Mouse (Mus musculus) hindbrain, embryonic 14.5 days (tissue): ENCODE data around the gene Dand5. TPM values are rescaled to one million over a fixed set of nuclear protein-coding genes. Genes with fewer than 3 reads are reported as not detected.

Experiments
- ATAC-seq: fragments of 200-750 bp; cut with Nextera tagmentation; 2 replicates; pipeline ENCODE4 v1.8.0; 2017; ENCODE audit warnings: moderate number of reproducible peaks, mild to moderate bottlenecking, moderate TSS enrichment, moderate library complexity; ENCODE audit not compliant: low FRiP score
- DNase-seq: peaks from one replicate; pipeline ENCODE4 v3.0.0-alpha.2; 2015; ENCODE audit warnings: low spot score
- H3K27ac ChIP-seq: fragments of 300-500 bp; sonication (generic); 2 replicates; pipeline ENCODE4 v1.5.1; 2014; ENCODE audit warnings: mild to moderate bottlenecking, moderate library complexity
- H3K27me3 ChIP-seq: fragments of 300-500 bp; sonication (generic); 2 replicates; pipeline ENCODE4 v1.6.1; 2014; ENCODE audit warnings: mild to moderate bottlenecking, low read length, mixed read lengths; ENCODE audit not compliant: control insufficient read depth, insufficient read depth
- H3K36me3 ChIP-seq: fragments of 300-500 bp; sonication (generic); replicated peaks from 2 replicates; pipeline ENCODE4 v1.6.1; 2014; ENCODE audit not compliant: control insufficient read depth, insufficient read depth
- H3K4me1 ChIP-seq: fragments of 300-500 bp; sonication (generic); replicated peaks from 2 replicates; pipeline ENCODE4 v1.6.1; 2014; ENCODE audit warnings: antibody characterized with exemption, low read length, mixed read lengths; ENCODE audit not compliant: control insufficient read depth, insufficient read depth
- H3K4me2 ChIP-seq: fragments of 300-500 bp; sonication (generic); replicated peaks from 2 replicates; pipeline ENCODE4 v1.6.1; 2014; ENCODE audit warnings: mild to moderate bottlenecking, moderate library complexity
- H3K4me3 ChIP-seq: fragments of 300-500 bp; sonication (generic); replicated peaks from 2 replicates; pipeline ENCODE4 v1.5.1; 2014; ENCODE audit warnings: mild to moderate bottlenecking, low read length
- H3K9ac ChIP-seq: fragments of 300-500 bp; sonication (generic); 2 replicates; pipeline ENCODE4 v1.6.1; 2014
- H3K9me3 ChIP-seq: fragments of 300-500 bp; sonication (generic); 2 replicates; pipeline ENCODE4 v1.6.1; 2016; ENCODE audit warnings: low read length; ENCODE audit not compliant: control insufficient read depth
- WGBS: fragments of 180-500 bp; shearing (Covaris S2); extraction: QIAGEN DNeasy Blood & Tissue Kit; methylation state at CpG from one replicate; pipeline ENCODE4 v1.1.7; 2014; 5-methylcytosine and 5-hydroxymethylcytosine counted together
- polyA plus RNA-seq: library from polyadenylated mRNA; unstranded; fragments of >200 nt; fragmentation: Nextera tagmentation; extraction: Ambion mirVana; gene quantifications from 2 replicates; pipeline ENCODE4 v1.2.1, GENCODE M21; 2014

Gene Dand5
- 13.5 and 14.6 TPM in 2 replicates for polyA plus RNA-seq

- ATAC-seq: no peak
- Histone ChIP-seq H3K27ac (no peak within 1 kb of the TSS), H3K4me2 (peak within 1 kb of the TSS; percentile 46), H3K36me3 (no peaks in the 10 kb centered on the region), H3K27me3 (0 out of 2 replicates have a peak, but pooled peaks cover 4% of the 10 kb centered on the region), H3K9me3 (no peaks in the 10 kb centered on the region), H3K9ac (peak within 1 kb of the TSS; percentile 32; the same call in 1 of the 2 replicates), H3K4me3 (peak within 1 kb of the TSS; percentile 17), H3K4me1 (0 out of 2 replicates have a peak, but pooled peaks cover 3% of the 10 kb centered on the region)
- no peak for DNase-seq
- WGBS: 21% methylated on average over 3 of the region's 3 CpGs
These were observed at the start of gene Dand5 for GRCm38 (mm10) chr8:84822723-84823122. Dand5 (minus strand) TSS chr8:84822823.

- WGBS: 16% methylated on average over 46 of the region's 46 CpGs
- Histone ChIP-seq H3K27ac (no peak within 1 kb of the TSS), H3K9me3 (no peaks in the 10 kb centered on the region), H3K36me3 (peaks cover 43% of the 10 kb centered on the region), H3K27me3 (peaks cover 6% of the 10 kb centered on the region; the same call in 1 of the 2 replicates), H3K4me3 (peak within 1 kb of the TSS; percentile 41), H3K4me1 (peaks cover 4% of the 10 kb centered on the region; the same call in 1 of the 2 replicates), H3K4me2 (peak within 1 kb of the TSS; percentile 88), H3K9ac (peak within 1 kb of the TSS; percentile 54)
- peak; percentile 66 for DNase-seq
- peak; percentile 44; the same call in 1 of the 2 replicates for ATAC-seq
These were observed 49.0 kb upstream of the Dand5 start, which contains the start of gene Syce2 for GRCm38 (mm10) chr8:84871376-84872308. Syce2 (plus strand) TSS chr8:84872111.

DNA sequence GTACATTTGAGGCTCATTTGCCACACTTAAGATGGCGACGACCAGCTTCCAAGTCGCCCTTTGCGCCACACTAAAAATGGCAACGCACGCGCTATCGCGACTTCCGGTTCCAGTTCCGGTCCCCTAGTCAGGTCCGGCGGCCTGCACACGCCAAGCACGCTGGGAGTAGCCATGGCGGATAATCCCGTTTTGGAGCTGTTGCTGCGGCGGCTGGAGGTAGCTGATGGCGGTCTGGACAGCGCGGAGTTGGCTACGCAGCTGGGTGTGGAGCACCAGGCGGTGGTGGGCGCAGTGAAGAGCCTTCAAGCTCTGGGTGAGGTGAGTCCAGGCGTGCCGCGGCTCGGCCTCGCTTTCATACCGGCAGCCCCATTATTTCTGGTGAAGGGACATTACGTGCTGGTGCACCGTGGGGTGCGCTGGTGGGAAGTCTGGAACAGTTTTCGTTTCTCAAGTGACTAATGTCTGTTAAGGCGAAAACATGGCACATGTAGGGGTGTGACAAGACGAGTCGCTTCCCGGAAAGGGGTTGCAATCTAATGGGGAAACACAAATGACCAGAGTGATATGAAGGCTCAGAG lies 34.3 kb upstream of the Dand5 start, which contains the start of gene Farsa:
Farsa (plus strand) TSS at position 126 of the 578 bp plus-strand sequence.
- DNase-seq: peak; percentile 95
- H3K27ac ChIP-seq: peak within 1 kb of the TSS; percentile 79
- H3K4me2 ChIP-seq: peak within 1 kb of the TSS; percentile 75
- peak within 1 kb of the TSS; percentile 76 for H3K4me3 ChIP-seq
- H3K4me1 ChIP-seq: peaks cover 11% of the 10 kb centered on the region
- H3K36me3 ChIP-seq: peaks cover 30% of the 10 kb centered on the region
- under 1% methylated on average over 39 of the region's 39 CpGs for WGBS
- peak; percentile 92 for ATAC-seq
- no peaks in the 10 kb centered on the region for H3K9me3 ChIP-seq
- H3K27me3 ChIP-seq: no peaks in the 10 kb centered on the region
- peak within 1 kb of the TSS; percentile 80 for H3K9ac ChIP-seq

GRCm38 (mm10) chr8:84856434-84856833 lies 33.8 kb upstream of the Dand5 start:
- 97% methylated on average over 3 of the region's 3 CpGs for WGBS
- H3K27me3 ChIP-seq: no peaks in the 10 kb centered on the region
- DNase-seq (no peak), ATAC-seq (peak; percentile 41; the same call in 1 of the 2 replicates)
- no peaks in the 10 kb centered on the region for H3K9me3 ChIP-seq
- no peak overlapping the region for H3K27ac ChIP-seq
- peaks cover 25% of the 10 kb centered on the region for H3K36me3 ChIP-seq
- peaks cover 11% of the 10 kb centered on the region for H3K4me1 ChIP-seq
- H3K4me3 ChIP-seq: peak overlapping the region; percentile 76; the same call in 1 of the 2 replicates
- H3K9ac ChIP-seq: no peak overlapping the region
- H3K4me2 ChIP-seq: no peak overlapping the region

DNA sequence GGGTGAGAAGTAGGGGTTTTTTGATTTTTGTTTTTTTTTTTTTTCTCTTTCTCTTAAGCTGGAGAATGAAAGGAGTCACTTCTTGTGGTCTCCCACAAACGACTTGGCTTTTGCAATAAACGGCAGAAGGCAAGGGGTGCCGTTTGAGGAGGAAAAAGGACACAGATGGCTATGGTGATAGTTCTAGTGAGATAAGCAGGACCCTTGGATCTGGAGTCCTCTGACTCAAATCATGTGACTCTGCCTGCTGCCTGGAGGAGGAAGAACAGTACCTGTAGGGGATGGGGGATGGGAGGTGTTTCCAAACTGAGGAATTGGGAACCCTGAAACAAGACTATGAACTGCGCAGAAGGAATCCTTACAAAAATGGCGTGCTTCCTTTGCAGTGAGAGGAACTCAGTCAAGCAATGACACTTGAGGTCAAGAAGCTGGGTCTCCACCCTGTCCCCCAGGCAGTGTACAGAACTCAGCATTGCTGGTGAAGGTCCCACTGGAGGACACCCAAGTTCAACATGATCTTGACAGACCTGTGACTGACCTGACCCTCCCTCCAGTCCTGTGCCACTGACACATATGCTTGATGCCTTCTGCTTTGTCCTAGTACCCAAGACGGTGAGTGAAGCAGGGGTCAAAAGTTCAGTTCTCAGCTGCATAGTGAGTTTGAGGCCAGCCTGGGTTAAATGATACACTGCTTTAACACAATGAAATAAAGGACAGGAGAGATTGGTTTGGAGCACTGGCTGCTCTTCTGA lies 25.2 kb upstream of the Dand5 start:
- Histone ChIP-seq H3K4me1 (peaks cover 16% of the 10 kb centered on the region), H3K27me3 (no peaks in the 10 kb centered on the region), H3K9ac (peak overlapping the region; percentile 78), H3K27ac (peak overlapping the region; percentile 89), H3K4me2 (peak overlapping the region; percentile 94), H3K4me3 (peak overlapping the region; percentile 98), H3K36me3 (peaks cover 26% of the 10 kb centered on the region), H3K9me3 (no peaks in the 10 kb centered on the region)
- no peak for DNase-seq
- WGBS: 48% methylated on average over 6 of the region's 6 CpGs
- no peak for ATAC-seq

DNA sequence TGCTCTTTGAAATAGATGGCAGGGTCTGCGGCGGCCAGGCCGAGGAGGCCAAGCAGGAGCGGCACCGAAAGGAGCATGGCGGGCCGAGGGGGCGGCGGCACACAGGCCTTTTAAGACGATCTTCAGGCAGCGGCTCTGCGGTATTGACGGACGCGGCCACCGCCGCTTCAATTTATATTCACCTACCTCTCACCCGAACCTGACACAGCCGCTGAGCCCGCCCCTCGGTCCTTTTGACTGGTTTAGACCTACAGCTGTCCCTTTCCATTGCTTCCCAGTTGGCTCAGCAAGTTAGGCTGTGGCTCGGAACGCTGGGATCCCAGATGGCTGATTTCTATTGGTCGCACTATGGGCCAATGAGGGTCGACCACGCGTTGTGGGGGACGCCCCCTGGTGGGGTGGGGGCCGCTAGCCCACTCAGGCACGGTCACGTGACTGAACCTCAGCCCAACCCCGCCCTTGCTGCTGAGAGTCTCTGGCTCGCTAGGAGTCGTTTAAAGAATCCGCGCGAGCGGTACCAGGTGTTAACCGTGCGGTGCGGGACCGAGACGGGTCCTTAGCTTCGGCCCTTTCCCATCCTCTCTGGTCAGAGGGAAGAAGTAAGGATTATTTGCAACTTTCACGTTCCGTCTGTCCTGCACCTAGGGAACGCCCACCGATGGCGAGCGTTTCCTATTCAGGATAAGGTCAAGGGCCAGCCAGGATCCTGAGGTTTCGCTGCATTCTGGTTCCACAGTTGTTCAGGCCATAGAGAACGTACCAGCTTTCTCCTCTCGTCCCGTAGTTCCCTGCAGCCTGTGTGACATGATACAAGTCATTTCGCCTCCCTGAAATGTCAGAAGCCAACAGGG lies 24.3 kb upstream of the Dand5 start, which contains the start of gene Calr:
Calr (minus strand) TSS at position 213 of the 851 bp plus-strand sequence.
- H3K9me3 ChIP-seq: no peaks in the 10 kb centered on the region
- peaks cover 36% of the 10 kb centered on the region for H3K36me3 ChIP-seq
- under 1% methylated on average over 55 of the region's 55 CpGs for WGBS
- H3K4me2 ChIP-seq: peak within 1 kb of the TSS; percentile 94
- H3K27me3 ChIP-seq: no peaks in the 10 kb centered on the region
- H3K4me1 ChIP-seq: peaks cover 16% of the 10 kb centered on the region
- peak within 1 kb of the TSS; percentile 98 for H3K4me3 ChIP-seq
- peak within 1 kb of the TSS; percentile 99 for H3K9ac ChIP-seq
- ATAC-seq: peak; percentile 99
- DNase-seq: peak; percentile 99
- H3K27ac ChIP-seq: peak within 1 kb of the TSS; percentile 92

DNA sequence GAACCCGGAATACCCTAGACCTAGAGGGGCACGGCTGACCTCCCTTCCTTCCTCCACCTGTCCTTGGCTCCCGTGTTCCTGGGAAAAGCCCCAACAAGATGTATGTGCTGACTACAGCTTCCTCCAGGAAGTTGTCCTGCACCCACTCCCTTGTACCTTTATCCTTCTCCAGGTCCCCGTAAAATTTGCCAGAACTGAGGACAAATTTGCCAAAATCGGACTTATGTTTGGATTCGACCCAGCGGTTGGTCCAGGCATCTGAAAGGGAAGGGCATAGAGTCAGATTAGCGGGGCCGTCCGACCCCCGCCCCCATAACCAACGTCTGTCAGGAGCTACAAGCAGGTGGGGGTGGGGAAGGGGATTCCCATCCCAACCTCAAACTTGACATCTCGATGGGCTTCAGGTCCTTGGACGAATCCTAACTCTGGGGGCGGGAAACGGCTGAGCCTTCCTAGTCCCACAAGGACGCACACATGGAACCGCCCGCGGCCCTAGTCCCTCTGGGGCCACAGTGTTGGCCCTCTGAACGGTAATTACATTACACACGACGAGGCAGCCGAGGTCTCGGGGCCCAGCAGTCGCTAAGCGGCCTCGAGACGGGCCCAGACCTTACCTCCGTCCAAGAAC lies 23.6 kb upstream of the Dand5 start:
- H3K4me3 ChIP-seq: peak overlapping the region; percentile 98
- no peaks in the 10 kb centered on the region for H3K9me3 ChIP-seq
- H3K36me3 ChIP-seq: peaks cover 43% of the 10 kb centered on the region
- DNase-seq (no peak), ATAC-seq (no peak; the same call in 1 of the 2 replicates)
- no peaks in the 10 kb centered on the region for H3K27me3 ChIP-seq
- peak overlapping the region; percentile 94 for H3K4me2 ChIP-seq
- H3K4me1 ChIP-seq: peaks cover 16% of the 10 kb centered on the region
- H3K27ac ChIP-seq: peak overlapping the region; percentile 92
- peak overlapping the region; percentile 99 for H3K9ac ChIP-seq
- under 1% methylated on average over 30 of the region's 30 CpGs for WGBS
